Mouse (Mus musculus) brain, embryonic 14.5 days (tissue): ENCODE measurements at regions not wholly inside any gene's neighbourhood (a gene's known extent, or its start where the extent isn't known, plus 50 kb on each side); places are given as distances from the start of the nearest gene placed in this dataset.
A peak's percentile ranks its signal among the peaks of the same experiment; 100 is the strongest.

Source experiments
- DNase-seq: peaks from one replicate; pipeline ENCODE4 v3.0.0-alpha.2; 2011; ENCODE audit warnings: low read depth
- CTCF ChIP-seq: fragments of 200-500 bp; IDR thresholded peaks from 2 replicates; pipeline ENCODE4 v1.5.1; 2012; ENCODE audit warnings: inconsistent platforms, mild to moderate bottlenecking, moderate library complexity, borderline replicate concordance; ENCODE audit not compliant: insufficient read depth, insufficient read length; ENCODE audit errors: extremely low read depth
- POLR2A ChIP-seq: fragments of 200-500 bp; IDR thresholded peaks from 2 replicates; pipeline ENCODE4 v1.6.1; 2012; ENCODE audit warnings: mild to moderate bottlenecking, inconsistent platforms, borderline replicate concordance; ENCODE audit not compliant: poor library complexity, insufficient read depth, insufficient read length, severe bottlenecking; ENCODE audit errors: extremely low read depth

GRCm38 (mm10) chr4:69898831-69899230, 511.4 kb downstream of the Cdk5rap2 start:
- no peak for TF ChIP-seq CTCF
- TF ChIP-seq POLR2A, result no peak
- DNase-seq, result no peak

- TF ChIP-seq POLR2A (no peak), CTCF (no peak)
- DNase-seq, result no peak
Observed at GRCm38 (mm10) chr4:69896111-69896510, 514.1 kb downstream of the Cdk5rap2 start.

GRCm38 (mm10) chr4:69892829-69893175, 517.4 kb downstream of the Cdk5rap2 start:
- no peak for TF ChIP-seq CTCF
- no peak for TF ChIP-seq POLR2A
- no peak for DNase-seq

DNA sequence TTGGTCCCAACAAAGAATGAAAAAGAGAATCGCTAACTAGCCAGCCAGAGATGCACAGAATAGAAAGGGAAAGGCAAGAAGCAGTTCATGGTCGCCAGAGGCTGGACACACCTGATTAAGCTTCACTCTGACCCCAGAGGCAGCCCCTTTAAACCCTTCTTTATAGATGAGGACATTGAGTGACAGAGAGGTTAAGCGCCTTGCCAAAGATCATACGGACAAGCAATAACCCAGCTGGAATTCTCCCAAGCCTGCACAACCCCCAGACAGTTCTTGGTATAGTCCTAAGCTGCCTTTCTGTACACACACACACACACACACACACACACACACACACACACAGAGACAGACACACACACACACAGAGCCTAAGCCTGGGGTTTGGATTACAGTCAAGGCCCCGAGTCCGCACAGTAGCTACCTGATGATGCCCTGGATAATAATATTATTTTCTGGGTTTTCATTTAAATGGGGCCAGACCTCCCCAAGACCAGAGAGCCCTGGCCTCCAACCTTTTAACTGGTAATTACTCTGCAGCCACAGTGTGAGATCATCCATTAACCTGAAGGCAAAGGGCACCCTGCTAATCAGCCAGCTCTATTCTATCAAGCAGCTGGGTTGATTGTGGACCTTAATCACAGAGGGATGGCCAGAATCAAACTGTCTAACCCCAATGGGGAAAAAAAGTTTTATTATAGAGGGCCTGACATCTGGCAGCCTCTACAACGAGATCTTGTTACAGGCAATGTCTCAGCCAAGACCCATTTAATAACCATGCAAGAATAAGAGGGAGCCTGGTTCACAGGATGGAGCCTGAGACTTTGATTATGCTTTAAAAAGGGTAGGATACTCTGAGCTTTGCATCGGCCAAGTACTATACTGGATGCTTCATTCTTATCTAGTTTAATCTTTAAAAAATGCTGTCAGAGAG, 518.1 kb downstream of the Cdk5rap2 start:
- TF ChIP-seq CTCF, result no peak
- no peak for TF ChIP-seq POLR2A
- DNase-seq, result peak; percentile 27

DNA sequence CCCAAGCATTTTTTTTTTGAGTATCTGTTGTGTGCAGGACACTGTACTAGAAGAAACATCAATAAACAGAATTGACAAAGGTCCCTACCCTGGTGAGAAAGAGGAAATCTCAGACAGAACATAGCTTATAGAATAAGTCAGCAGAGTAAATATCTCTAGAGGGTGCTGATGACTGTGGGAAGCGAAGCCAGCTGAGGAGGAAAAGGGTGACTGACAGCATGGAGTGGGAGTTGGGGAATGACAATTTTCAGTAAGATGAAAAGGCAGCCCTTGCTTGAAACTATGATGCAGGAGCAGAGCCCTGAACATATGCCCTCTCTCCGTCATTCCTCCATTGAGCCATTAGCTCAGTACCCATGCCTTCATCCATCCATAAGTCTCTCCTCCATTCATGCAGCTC, 519.6 kb downstream of the Cdk5rap2 start:
- TF ChIP-seq CTCF (no peak), POLR2A (no peak)
- DNase-seq, result no peak

GRCm38 (mm10) chr4:69889931-69890634, 520.2 kb downstream of the Cdk5rap2 start:
- no peak for TF ChIP-seq POLR2A
- no peak for TF ChIP-seq CTCF
- DNase-seq, result peak; percentile 82

- no peak for TF ChIP-seq CTCF
- TF ChIP-seq POLR2A, result no peak
- DNase-seq, result peak; percentile 24
Observed at GRCm38 (mm10) chr4:69876734-69877133, 533.5 kb downstream of the Cdk5rap2 start.

DNA sequence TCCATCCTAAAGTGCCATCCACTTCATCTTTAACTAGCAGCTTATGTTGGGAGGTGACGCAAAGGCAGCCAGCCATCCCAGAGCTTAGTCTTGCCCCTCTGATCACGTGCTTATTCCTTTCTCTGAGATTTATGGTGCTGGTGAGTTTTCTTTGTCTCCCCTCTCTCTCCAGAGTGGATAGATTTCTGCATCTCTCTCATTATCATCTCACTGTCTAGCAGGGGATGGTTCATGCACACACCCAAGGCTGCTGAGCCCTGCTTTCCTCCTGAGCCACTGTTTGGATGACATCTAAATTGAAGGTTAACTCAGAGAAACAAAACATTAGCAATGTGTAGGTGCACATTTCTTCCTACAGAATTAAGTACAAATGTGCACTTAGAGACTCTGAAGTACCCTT, 539.6 kb downstream of the Cdk5rap2 start:
- no peak for TF ChIP-seq CTCF
- TF ChIP-seq POLR2A, result no peak
- no peak for DNase-seq

- no peak for DNase-seq
- TF ChIP-seq CTCF (no peak), POLR2A (no peak)
Observed at GRCm38 (mm10) chr4:69855001-69855400, 555.2 kb downstream of the Cdk5rap2 start.

GRCm38 (mm10) chr4:69852637-69853036, 557.6 kb downstream of the Cdk5rap2 start:
- TF ChIP-seq CTCF, result no peak
- TF ChIP-seq POLR2A, result no peak
- no peak for DNase-seq

DNA sequence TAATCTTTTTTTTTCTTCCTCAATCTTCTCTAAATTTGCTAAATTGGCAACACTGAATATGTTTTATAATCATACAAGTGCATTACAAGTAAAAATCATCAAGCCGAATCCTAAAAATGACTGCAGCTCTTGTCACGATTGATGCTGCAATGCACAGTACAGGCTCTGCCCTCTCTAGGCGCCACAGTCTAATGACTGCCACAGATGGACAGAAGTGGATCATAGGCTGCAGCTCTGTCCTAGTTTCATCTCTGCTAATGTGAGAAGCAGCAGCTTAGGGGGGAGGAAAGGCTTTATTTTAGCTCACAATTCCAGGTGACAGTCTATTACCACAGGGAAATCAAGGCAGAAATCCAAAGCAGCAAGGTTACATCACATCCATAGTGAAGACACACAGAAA, 560.8 kb downstream of the Cdk5rap2 start:
- TF ChIP-seq POLR2A, result no peak
- TF ChIP-seq CTCF, result no peak
- DNase-seq, result peak; percentile 2

GRCm38 (mm10) chr4:69839868-69840267, 570.4 kb downstream of the Cdk5rap2 start:
- no peak for DNase-seq
- no peak for TF ChIP-seq POLR2A
- no peak for TF ChIP-seq CTCF

DNA sequence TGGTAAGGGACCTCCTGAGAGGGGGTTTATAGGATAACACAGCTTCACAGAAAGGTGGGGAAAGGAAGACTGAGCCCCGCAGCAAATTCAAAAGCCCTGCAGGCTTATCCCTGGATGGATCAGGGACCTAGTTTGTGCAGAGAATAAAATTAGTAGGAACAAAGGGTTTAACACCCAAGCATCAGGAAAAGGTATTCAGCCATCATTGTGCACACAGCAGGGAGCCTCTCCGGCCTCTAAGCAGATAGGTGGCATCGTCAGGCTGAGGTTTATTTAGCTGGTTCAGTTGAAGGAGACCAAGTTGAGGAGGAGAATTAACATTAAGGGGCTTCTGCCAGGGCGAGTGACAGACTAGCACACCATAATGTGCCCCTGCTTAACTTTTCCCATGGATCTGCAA, 571.3 kb downstream of the Cdk5rap2 start:
- TF ChIP-seq CTCF, result no peak
- TF ChIP-seq POLR2A, result no peak
- DNase-seq, result no peak
